Mouse (Mus musculus) adrenal gland, adult 18-20 months (tissue): ENCODE results near the gene Zcchc14. TPM values are rescaled to one million over a fixed set of nuclear protein-coding genes. Genes with fewer than 3 reads are reported as not detected.

Experiments used
- DNase-seq, 2 experiments: peaks; one replicate each; pipeline ENCODE4 v3.0.0; 2021 to 2022; ENCODE audit warnings: low spot score in 2 of 2
- total RNA-seq, 2 experiments: library from RNA; stranded (reverse); gene quantifications; 1 replicate in 1 of 2; 2 replicates in 1 of 2; pipeline ENCODE4 v1.2.3; 2021

The Zcchc14 gene
- total RNA-seq, 2 experiments from 2014 or later, result 31.8 to 34.6 TPM

DNA sequence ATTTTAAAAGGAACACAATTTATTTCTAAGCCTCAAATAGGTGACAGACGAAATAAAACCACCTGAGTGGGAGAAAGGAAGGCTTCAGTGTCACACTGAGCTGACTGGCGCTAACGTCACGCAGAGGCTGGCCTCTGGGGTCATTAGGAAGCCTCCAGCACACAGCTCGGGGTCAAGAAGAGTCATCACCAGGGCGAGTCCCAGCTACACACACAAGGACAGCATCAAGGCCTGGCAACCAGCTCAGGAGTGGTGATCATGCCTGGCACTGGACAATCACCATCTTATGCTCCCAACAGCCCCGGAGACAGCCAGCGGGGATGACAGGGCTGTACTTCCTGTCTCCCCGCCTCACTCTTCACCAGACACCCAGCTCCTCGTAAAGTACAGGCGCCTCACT is 95.0 kb downstream of the Zcchc14 start:
- DNase-seq, result no peak

DNA sequence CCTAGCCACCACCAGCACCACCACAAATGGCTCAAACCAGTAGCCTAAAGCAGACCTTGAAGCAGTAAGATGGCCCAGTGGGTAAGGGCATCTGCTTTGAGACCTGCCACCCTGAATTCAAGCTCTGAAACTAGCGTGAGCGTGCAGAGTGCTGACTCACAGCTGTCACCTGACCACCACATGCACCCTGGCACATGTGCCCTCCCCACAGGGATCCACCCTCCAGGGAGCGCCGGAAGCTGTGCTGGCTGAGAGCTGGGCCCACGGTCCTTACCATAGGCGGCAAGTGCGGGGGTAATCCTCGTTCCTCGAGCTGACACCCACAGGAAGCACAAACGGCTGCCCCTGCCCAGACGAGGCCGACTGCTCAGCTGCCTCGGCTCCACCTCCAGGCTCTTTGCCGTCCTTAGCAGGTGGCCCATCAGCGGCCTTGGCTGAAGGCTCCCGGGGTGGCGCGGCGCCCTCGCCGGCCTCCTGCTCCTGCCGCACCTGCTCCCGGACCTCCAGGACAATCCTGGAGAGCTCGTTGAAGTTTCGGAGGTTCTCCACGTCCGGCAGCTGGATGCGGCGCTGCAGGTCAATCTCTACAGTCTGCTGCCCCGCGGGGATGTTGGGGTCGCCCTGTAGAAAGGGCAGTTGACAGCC is 98.7 kb downstream of the Zcchc14 start:
- DNase-seq, result no peak

DNA sequence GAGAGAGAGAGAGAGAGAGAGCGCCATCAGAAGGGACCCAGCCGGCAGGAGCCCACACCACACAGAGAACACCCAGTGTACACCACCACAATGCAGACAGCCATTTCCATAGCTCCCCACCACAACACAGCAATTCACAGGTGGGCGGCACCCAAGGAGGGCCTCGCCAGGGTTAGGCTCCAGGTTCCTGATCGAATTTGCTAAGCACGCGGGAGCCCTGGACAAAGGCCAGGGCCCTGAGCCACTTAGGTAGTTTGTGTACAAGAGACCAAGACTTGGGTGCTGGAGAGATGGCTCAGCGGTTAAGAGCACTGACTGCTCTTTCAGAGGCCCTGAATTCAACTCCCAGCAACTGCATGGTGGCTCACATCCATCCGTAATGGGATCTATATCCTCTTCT is 100.2 kb downstream of the Zcchc14 start:
- no peak for DNase-seq

DNA sequence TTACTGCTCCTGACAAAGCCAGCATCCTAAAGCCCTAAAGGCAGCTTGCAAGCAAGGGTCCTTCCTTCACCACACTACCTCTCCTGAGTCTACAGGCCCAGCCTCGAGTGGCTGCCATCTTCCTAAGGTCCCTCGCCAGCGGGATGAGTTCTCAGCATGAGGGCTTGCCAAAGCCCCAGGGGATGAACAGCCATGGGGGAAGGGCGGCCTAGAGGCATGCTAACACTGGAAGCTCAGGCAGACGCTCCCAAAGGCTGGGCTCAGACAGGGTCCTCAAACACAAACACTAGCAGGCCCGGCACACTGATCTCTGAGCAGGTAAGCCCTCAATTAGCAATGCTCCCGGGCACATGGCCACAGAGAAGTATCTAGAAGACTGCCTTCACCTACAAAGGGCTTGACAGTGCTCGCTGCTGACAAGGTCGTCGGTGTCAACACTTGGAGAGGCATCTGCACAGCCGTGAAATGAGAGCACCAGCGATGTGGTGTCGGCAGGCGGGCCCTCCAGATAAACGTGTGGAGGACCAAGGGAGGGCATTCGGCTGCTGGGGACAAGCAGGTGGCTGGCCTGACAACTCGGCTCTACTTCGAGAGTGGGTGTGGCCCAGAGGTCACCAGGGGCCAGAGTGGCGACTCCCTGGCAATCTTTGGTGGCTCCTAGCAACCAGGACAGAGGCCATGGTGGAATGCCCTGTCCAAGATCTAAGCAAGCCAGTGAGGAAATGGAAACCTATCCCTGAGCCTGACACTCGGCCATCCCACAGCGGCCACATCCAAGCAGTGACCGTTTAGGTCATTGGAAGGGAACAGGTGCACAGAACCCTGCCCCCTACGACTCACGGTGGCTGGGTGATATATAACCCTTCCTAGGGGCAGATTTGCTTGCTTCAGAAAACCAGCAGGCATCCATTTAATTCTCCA is 101.4 kb downstream of the Zcchc14 start:
- no peak for DNase-seq

DNA sequence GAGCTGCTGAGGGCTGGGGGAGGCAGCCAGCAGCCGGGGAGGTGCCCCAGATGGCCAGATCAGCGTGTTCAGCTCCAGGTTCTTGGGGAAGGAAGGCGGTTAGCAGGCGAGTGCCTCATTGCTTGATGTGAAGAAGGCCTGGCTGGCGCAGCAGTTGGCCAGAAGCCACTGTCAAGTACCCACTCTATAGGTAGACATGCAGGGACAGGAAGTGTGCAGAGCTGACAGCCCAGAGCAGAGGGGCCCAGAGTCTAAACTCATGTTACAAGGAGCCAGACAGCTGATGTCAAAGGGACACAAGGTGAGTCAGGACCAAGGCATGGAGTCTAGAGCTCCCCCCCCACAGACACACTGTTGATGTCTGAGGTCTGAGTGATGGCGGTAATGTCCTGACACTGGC is 102.6 kb downstream of the Zcchc14 start:
- no peak for DNase-seq

Other genes starting within 250 kb of the Zcchc14 start
- gene 1700018B08Rik, start 108.6 kb downstream of the Zcchc14 start, total RNA-seq, result not detected
- 10 to 100 TPM; 33.6 to 45.0 TPM for gene Fbxo31, start 74.1 kb downstream of the Zcchc14 start, total RNA-seq
- gene Map1lc3b, start 62.5 kb downstream of the Zcchc14 start, total RNA-seq, result 100 to 1,000 TPM; 177 to 185 TPM
- 1 to 10 TPM; 2.3 to 3.3 TPM for gene Jph3, start 76.7 kb upstream of the Zcchc14 start, total RNA-seq
- 10 to 100 TPM; 23.1 to 26.5 TPM for gene Klhdc4, start 176.7 kb upstream of the Zcchc14 start, total RNA-seq